Mouse (Mus musculus): Measurements from ENCODE around the gene Dhx36. TPM values are rescaled to one million over a fixed set of nuclear protein-coding genes. Genes with fewer than 3 reads are reported as not detected.

The Dhx36 gene
- polyA plus RNA-seq (2016; fragmentation: Nextera tagmentation; extraction: Ambion mirVana): 20.3 and 21.5 TPM in 2 replicates

DNA sequence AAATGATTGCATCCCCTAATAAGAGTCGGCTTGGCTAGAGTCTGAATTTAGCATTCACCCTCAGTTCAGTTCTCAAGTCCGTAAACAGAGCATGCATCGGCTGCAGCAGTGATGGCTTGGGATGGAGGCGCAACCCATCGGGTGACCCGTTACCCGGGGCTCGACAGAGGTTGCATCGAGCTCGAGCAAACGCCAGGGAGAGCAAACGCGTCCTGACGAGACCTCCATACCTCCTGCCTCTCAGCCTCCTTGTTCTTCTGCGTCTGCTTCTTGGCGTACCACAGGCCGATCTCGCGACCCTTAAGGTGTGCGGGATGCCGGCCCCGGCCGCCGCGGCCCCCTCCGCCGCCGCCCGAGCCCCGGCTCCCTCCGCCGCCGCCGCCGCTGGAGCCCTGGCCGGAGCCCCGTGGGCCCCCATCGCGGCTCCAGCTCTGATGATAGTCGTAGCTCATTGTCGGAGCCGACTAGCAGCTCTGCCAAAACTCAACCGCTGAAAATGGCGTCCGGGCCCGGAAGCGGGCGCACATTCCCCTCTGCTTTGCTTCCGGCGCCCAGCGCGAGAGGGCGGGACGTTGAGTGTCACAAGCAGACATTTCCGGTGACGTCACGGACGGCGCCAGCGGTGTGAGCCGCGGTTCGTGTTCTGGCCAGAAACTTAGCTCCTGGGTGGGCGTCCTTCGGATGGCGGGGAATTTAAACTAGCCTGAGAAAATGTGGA, at the start of gene Dhx36:
Dhx36 (minus strand) TSS at position 517 of the 718 bp plus-strand sequence.
- peak within 1 kb of the TSS; percentile 86 for H3K27ac ChIP-seq
- no peaks in the 10 kb centered on the region; the same call in 1 of the 2 replicates for H3K27me3 ChIP-seq (replicated peaks)
- peaks cover 2% of the 10 kb centered on the region; the same call in 1 of the 2 replicates for H3K36me3 ChIP-seq
- no peaks in the 10 kb centered on the region for H3K9me3 ChIP-seq (replicated peaks)
- H3K9ac ChIP-seq: peak within 1 kb of the TSS; percentile 87
- peak; percentile 94 for ATAC-seq
- peak within 1 kb of the TSS; percentile 74 for H3K4me2 ChIP-seq
- WGBS (ENCODE audit: insufficient replicate concordance): under 1% methylated on average over 65 of the region's 66 CpGs
- H3K4me3 ChIP-seq: peak within 1 kb of the TSS; percentile 95
- peaks cover 16% of the 10 kb centered on the region for H3K4me1 ChIP-seq

- no peaks in the 10 kb centered on the region for H3K4me1 ChIP-seq
- H3K27ac ChIP-seq: no peak overlapping the region
- no peak overlapping the region for H3K4me3 ChIP-seq
- 50% methylated on average over 5 of the region's 5 CpGs for WGBS (ENCODE audit: insufficient replicate concordance)
- H3K27me3 ChIP-seq (replicated peaks): no peaks in the 10 kb centered on the region
- H3K36me3 ChIP-seq: no peaks in the 10 kb centered on the region
- H3K4me2 ChIP-seq: no peak overlapping the region
- H3K9me3 ChIP-seq (replicated peaks): no peaks in the 10 kb centered on the region
- H3K9ac ChIP-seq: no peak overlapping the region
- ATAC-seq: no peak
These were observed 20.8 kb upstream of the Dhx36 start for GRCm38 (mm10) chr3:62527593-62527992.

DNA sequence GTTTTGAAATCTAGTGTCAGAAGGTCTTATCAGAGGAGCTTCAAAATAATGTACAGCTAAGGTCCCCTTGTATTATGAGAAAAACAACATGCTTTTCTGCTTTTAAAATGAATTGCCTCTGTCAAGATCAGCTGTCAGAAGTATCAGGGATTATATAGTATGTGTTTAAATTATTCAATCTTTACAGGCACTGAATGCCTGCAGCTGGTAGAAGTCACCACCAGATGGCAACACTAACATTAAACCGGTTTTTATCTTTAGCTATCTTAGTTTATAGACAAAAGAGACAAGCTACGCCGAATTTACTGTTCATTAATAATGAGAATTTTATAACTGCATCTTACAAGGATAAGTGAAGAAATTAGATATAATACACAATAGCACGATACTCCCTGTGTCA, 20.4 kb upstream of the Dhx36 start:
- Histone ChIP-seq H3K4me3 (no peak overlapping the region), H3K27me3 (replicated peaks) (no peaks in the 10 kb centered on the region), H3K4me1 (no peaks in the 10 kb centered on the region), H3K4me2 (no peak overlapping the region), H3K36me3 (no peaks in the 10 kb centered on the region), H3K27ac (no peak overlapping the region), H3K9me3 (replicated peaks) (no peaks in the 10 kb centered on the region), H3K9ac (no peak overlapping the region)
- WGBS (ENCODE audit: insufficient replicate concordance): 36% methylated on average over 4 of the region's 4 CpGs
- no peak for ATAC-seq

- Histone ChIP-seq H3K27ac (no peak overlapping the region), H3K27me3 (replicated peaks) (no peaks in the 10 kb centered on the region; the same call in 1 of the 2 replicates), H3K9ac (0 out of 2 replicates have a peak overlapping the region, but pooled peaks have one; percentile 22), H3K4me1 (peaks cover 16% of the 10 kb centered on the region), H3K36me3 (no peaks in the 10 kb centered on the region), H3K4me2 (peak overlapping the region; percentile 74), H3K9me3 (replicated peaks) (no peaks in the 10 kb centered on the region), H3K4me3 (peak overlapping the region; percentile 95)
- 36% methylated on average over 5 of the region's 5 CpGs for WGBS (ENCODE audit: insufficient replicate concordance)
- no peak for ATAC-seq
These were observed 423 bp upstream of the Dhx36 start for GRCm38 (mm10) chr3:62507206-62507647.

GRCm38 (mm10) chr3:62505166-62505900, 1.5 kb downstream of the Dhx36 start:
- no peaks in the 10 kb centered on the region for H3K9me3 ChIP-seq (replicated peaks)
- 57% methylated on average over 5 of the region's 5 CpGs for WGBS (ENCODE audit: insufficient replicate concordance)
- peaks cover 16% of the 10 kb centered on the region for H3K4me1 ChIP-seq
- peak; percentile 38; the same call in 1 of the 2 replicates for ATAC-seq
- peaks cover 15% of the 10 kb centered on the region for H3K36me3 ChIP-seq
- H3K4me3 ChIP-seq: peak overlapping the region; percentile 95
- peak overlapping the region; percentile 87; the same call in 1 of the 2 replicates for H3K9ac ChIP-seq
- no peaks in the 10 kb centered on the region; the same call in 1 of the 2 replicates for H3K27me3 ChIP-seq (replicated peaks)
- peak overlapping the region; percentile 74 for H3K4me2 ChIP-seq
- H3K27ac ChIP-seq: no peak overlapping the region

DNA sequence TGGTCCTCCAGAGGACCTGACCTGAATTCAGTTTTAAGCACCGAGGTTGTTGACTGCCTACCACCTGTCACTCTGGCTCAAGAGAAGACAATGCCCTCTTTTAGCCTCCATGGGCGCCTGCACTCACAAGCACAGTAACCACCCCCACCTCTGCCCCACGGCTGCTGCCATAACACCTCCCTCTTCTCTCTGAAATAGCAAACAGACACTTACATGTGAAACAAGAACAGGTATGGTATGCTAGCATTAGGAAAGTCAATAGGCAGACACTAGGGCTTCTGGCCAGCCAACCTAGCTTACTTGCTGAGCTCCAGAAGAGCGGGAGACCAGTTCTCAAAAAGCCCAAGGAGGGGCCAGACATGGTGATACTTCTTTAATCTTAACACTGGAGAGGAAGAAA, 7.5 kb downstream of the Dhx36 start:
- no peak overlapping the region for H3K4me2 ChIP-seq
- no peaks in the 10 kb centered on the region for H3K27me3 ChIP-seq (replicated peaks)
- H3K4me3 ChIP-seq: no peak overlapping the region
- no peak overlapping the region for H3K27ac ChIP-seq
- H3K9me3 ChIP-seq (replicated peaks): no peaks in the 10 kb centered on the region
- peaks cover 55% of the 10 kb centered on the region for H3K36me3 ChIP-seq
- 81% methylated on average over 4 of the region's 4 CpGs for WGBS (ENCODE audit: insufficient replicate concordance)
- no peak for ATAC-seq
- H3K9ac ChIP-seq: no peak overlapping the region
- no peaks in the 10 kb centered on the region for H3K4me1 ChIP-seq

GRCm38 (mm10) chr3:62492568-62492967, 14.2 kb downstream of the Dhx36 start:
- Histone ChIP-seq H3K4me1 (no peaks in the 10 kb centered on the region), H3K9ac (no peak overlapping the region), H3K27ac (no peak overlapping the region), H3K36me3 (peaks cover 70% of the 10 kb centered on the region), H3K27me3 (replicated peaks) (no peaks in the 10 kb centered on the region), H3K4me2 (no peak overlapping the region), H3K9me3 (replicated peaks) (no peaks in the 10 kb centered on the region), H3K4me3 (no peak overlapping the region)
- 70% methylated on average over 6 of the region's 6 CpGs for WGBS (ENCODE audit: insufficient replicate concordance)
- ATAC-seq: no peak

DNA sequence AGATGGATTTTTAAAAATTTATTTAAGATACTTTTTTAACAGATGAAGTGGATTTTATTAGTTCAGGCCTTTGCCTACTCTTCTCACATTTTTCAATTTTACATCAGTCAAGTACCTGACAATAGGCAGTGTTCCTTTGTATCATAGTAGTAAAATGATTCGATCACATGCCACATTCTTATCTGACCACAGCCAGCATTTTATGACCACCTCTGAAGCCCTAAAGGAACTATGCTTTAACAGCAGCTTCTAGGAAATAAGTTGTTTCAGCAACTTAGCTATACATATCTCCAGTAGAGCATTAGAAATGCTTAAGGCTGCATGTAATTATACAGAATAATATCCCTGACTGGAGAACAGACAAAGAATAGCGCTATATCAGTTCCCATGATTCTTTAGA, 22.5 kb downstream of the Dhx36 start:
- Histone ChIP-seq H3K9me3 (replicated peaks) (no peaks in the 10 kb centered on the region), H3K4me3 (no peak overlapping the region), H3K4me2 (no peak overlapping the region), H3K27ac (no peak overlapping the region), H3K4me1 (no peaks in the 10 kb centered on the region), H3K27me3 (replicated peaks) (no peaks in the 10 kb centered on the region), H3K9ac (no peak overlapping the region), H3K36me3 (peaks cover 66% of the 10 kb centered on the region)
- 79% methylated on average over 2 of the region's 2 CpGs for WGBS (ENCODE audit: insufficient replicate concordance)
- ATAC-seq: no peak

DNA sequence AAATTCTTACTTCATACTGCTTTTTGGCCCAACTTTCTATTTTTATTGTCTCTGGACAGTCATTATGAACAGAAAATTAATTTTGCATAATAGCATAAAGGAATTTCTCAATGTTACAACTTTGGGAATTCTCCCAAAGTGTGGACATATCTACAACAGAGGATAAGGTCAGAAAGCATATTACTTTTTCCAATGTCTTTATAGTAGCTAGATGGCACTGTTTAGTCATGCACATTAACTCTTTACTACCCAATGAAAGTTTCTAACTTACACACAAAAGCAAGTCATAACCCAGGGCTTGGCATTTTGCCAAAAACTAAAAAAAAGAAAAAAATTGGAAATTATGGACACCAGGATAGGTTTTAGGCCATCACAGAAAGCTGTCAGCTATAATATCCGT, 36.6 kb downstream of the Dhx36 start:
- 89% methylated on average over 1 of the region's 1 CpGs for WGBS (ENCODE audit: insufficient replicate concordance)
- Histone ChIP-seq H3K4me3 (no peak overlapping the region), H3K27ac (no peak overlapping the region), H3K4me1 (no peaks in the 10 kb centered on the region), H3K9me3 (replicated peaks) (no peaks in the 10 kb centered on the region), H3K9ac (no peak overlapping the region), H3K36me3 (peaks cover 80% of the 10 kb centered on the region), H3K4me2 (no peak overlapping the region), H3K27me3 (replicated peaks) (no peaks in the 10 kb centered on the region)
- ATAC-seq: no peak

DNA sequence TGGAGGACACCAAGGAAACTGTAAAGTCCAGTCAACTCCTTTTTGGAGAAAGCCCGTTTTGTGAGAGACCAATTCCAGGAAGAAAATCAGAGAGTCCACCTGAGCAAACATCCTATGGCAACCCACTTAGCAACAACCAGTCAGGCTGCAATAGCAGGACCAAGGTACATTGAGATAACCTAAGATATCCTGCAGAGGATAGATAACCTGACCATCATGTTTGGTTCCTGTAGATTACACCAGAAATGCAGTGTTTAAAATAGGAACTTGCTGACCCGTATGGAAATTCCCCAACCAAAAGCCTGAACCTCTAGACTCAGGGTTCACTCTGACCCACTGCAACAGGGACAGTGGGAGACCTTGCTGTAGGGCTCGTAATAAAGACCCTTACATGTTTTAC, 42.5 kb downstream of the Dhx36 start:
- no peak overlapping the region for H3K9ac ChIP-seq
- H3K27me3 ChIP-seq (replicated peaks): no peaks in the 10 kb centered on the region
- H3K27ac ChIP-seq: no peak overlapping the region
- no peaks in the 10 kb centered on the region for H3K9me3 ChIP-seq (replicated peaks)
- H3K4me3 ChIP-seq: no peak overlapping the region
- WGBS (ENCODE audit: insufficient replicate concordance): 35% methylated on average over 3 of the region's 3 CpGs
- ATAC-seq: peak; percentile 71
- H3K36me3 ChIP-seq: peaks cover 69% of the 10 kb centered on the region
- H3K4me1 ChIP-seq: peaks cover 16% of the 10 kb centered on the region; the same call in 1 of the 2 replicates
- no peak overlapping the region for H3K4me2 ChIP-seq

- no peak for ATAC-seq
- WGBS (ENCODE audit: insufficient replicate concordance): 81% methylated on average over 6 of the region's 6 CpGs
- H3K27ac ChIP-seq: no peak overlapping the region
These were observed 47.3 kb downstream of the Dhx36 start for GRCm38 (mm10) chr3:62459483-62459882.

More at GRCm38 (mm10) chr3:62459483-62459882, 47.3 kb downstream of the Dhx36 start:
- no peak overlapping the region for H3K4me2 ChIP-seq
- H3K36me3 ChIP-seq: peaks cover 30% of the 10 kb centered on the region
- no peaks in the 10 kb centered on the region for H3K9me3 ChIP-seq (replicated peaks)
- H3K4me3 ChIP-seq: no peak overlapping the region
- no peaks in the 10 kb centered on the region for H3K27me3 ChIP-seq (replicated peaks)
- peaks cover 11% of the 10 kb centered on the region; the same call in 1 of the 2 replicates for H3K4me1 ChIP-seq
- no peak overlapping the region for H3K9ac ChIP-seq
